Mouse (Mus musculus): ENCODE measurements around the gene Lclat1.

- TF ChIP-seq CTCF (conservative IDR thresholded peaks at IDR 0.05; ENCODE audit: low read length) (no peak), NANOG (IDR thresholded peaks at IDR 0.05; ENCODE audit: borderline replicate concordance, low read length) (no peak), POU5F1 (IDR thresholded peaks at IDR 0.05; ENCODE audit: borderline replicate concordance, low read length) (no peak)
Observed at GRCm38 (mm10) chr17:73212754-73213153, 105.0 kb downstream of the Lclat1 start.

All from E14TG2a.4 (cell line).